Mouse (Mus musculus) granulocyte monocyte progenitor cell, adult 5-6 weeks (primary cell): ENCODE results near the gene Ciz1. TPM values are rescaled to one million over a fixed set of nuclear protein-coding genes. Genes with fewer than 3 reads are reported as not detected.

Source experiments
- total RNA-seq, 2 experiments: library from RNA; stranded (forward) in 1 of 2; stranded (reverse) in 1 of 2; fragments of 200-712, 200-1000 nt in 1 of 2; fragments of >200 nt in 1 of 2; fragmentation: Nextera tagmentation in 1 of 2; gene quantifications; 2 replicates each; pipeline ENCODE4 v1.2.3; 2014 to 2017

The Ciz1 gene
- total RNA-seq, 2 experiments from 2014 or later = 50.8 to 92.0 TPM

Other genes starting within 250 kb of the Ciz1 start
- gene Prrc2b, start 201.2 kb upstream of the Ciz1 start, total RNA-seq (2014; fragmentation: Nextera tagmentation) = 32.6 and 46.7 TPM in 2 replicates
- 10.5 and 12.8 TPM in 2 replicates for gene Prrc2b, start 201.2 kb upstream of the Ciz1 start, total RNA-seq (2017)
- 17.8 and 30.8 TPM in 2 replicates for gene Pomt1, start 115.7 kb upstream of the Ciz1 start, total RNA-seq (2014; fragmentation: Nextera tagmentation)
- gene Pomt1, start 115.7 kb upstream of the Ciz1 start, total RNA-seq (2017) = 40.3 and 51.3 TPM in 2 replicates
- gene Uck1, start 92.2 kb upstream of the Ciz1 start, total RNA-seq (2014; fragmentation: Nextera tagmentation) = 37.7 and 43.5 TPM in 2 replicates
- gene Uck1, start 92.2 kb upstream of the Ciz1 start, total RNA-seq (2017) = 28.8 and 33.7 TPM in 2 replicates
- gene Golga2, start 64.9 kb upstream of the Ciz1 start, total RNA-seq (2014; fragmentation: Nextera tagmentation) = 32.2 and 38.0 TPM in 2 replicates
- gene Golga2, start 64.9 kb upstream of the Ciz1 start, total RNA-seq (2017) = 49.7 and 50.9 TPM in 2 replicates
- gene Swi5, start 64.3 kb upstream of the Ciz1 start, total RNA-seq (2014; fragmentation: Nextera tagmentation) = 283 and 409 TPM in 2 replicates
- gene Swi5, start 64.3 kb upstream of the Ciz1 start, total RNA-seq (2017) = 384 and 442 TPM in 2 replicates
- 0.85 TPM in 1 of 2 replicates, not detected in the other for gene Dnm1, start 1.0 kb downstream of the Ciz1 start, total RNA-seq (2014; fragmentation: Nextera tagmentation)
- gene Dnm1, start 1.0 kb downstream of the Ciz1 start, total RNA-seq (2017) = not detected in 2 replicates
- 11.7 and 20.7 TPM in 2 replicates for gene 1110008P14Rik, start 29.6 kb downstream of the Ciz1 start, total RNA-seq (2014; fragmentation: Nextera tagmentation)
- 5.5 and 11.2 TPM in 2 replicates for gene 1110008P14Rik, start 29.6 kb downstream of the Ciz1 start, total RNA-seq (2017)
- 24.8 and 50.9 TPM in 2 replicates for gene Lcn2, start 35.9 kb downstream of the Ciz1 start, total RNA-seq (2014; fragmentation: Nextera tagmentation)
- 51.1 and 62.2 TPM in 2 replicates for gene Lcn2, start 35.9 kb downstream of the Ciz1 start, total RNA-seq (2017)
- 17.8 and 32.2 TPM in 2 replicates for gene Ptges2, start 43.6 kb downstream of the Ciz1 start, total RNA-seq (2014; fragmentation: Nextera tagmentation)
- 15.2 and 23.4 TPM in 2 replicates for gene Ptges2, start 43.6 kb downstream of the Ciz1 start, total RNA-seq (2017)
- 3.7 and 4.6 TPM in 2 replicates for gene Naif1, start 98.1 kb downstream of the Ciz1 start, total RNA-seq (2014; fragmentation: Nextera tagmentation)
- gene Naif1, start 98.1 kb downstream of the Ciz1 start, total RNA-seq (2017) = 3.0 and 4.8 TPM in 2 replicates
- gene Slc25a25, start 99.1 kb downstream of the Ciz1 start, total RNA-seq (2014; fragmentation: Nextera tagmentation) = 7.1 and 19.9 TPM in 2 replicates
- gene Slc25a25, start 99.1 kb downstream of the Ciz1 start, total RNA-seq (2017) = 8.1 and 14.6 TPM in 2 replicates
- 2.4 and 3.8 TPM in 2 replicates for gene Fam102a, start 183.0 kb downstream of the Ciz1 start, total RNA-seq (2014; fragmentation: Nextera tagmentation)
- 1.3 and 1.5 TPM in 2 replicates for gene Fam102a, start 183.0 kb downstream of the Ciz1 start, total RNA-seq (2017)
- 93.4 and 126 TPM in 2 replicates for gene Dpm2, start 218.5 kb downstream of the Ciz1 start, total RNA-seq (2014; fragmentation: Nextera tagmentation)
- gene Dpm2, start 218.5 kb downstream of the Ciz1 start, total RNA-seq (2017) = 32.8 and 33.4 TPM in 2 replicates
- 1.8 TPM in 1 of 2 replicates, not detected in the other for gene Pip5kl1, start 222.5 kb downstream of the Ciz1 start, total RNA-seq (2014; fragmentation: Nextera tagmentation)
- not detected in 2 replicates for gene Pip5kl1, start 222.5 kb downstream of the Ciz1 start, total RNA-seq (2017)
- not detected in 2 replicates for gene 9430097D07Rik, start 223.4 kb downstream of the Ciz1 start, total RNA-seq (2014; fragmentation: Nextera tagmentation)
- not detected in 2 replicates for gene 9430097D07Rik, start 223.4 kb downstream of the Ciz1 start, total RNA-seq (2017)
- gene St6galnac4, start 234.8 kb downstream of the Ciz1 start, total RNA-seq (2014; fragmentation: Nextera tagmentation) = 37.5 and 51.7 TPM in 2 replicates
- gene St6galnac4, start 234.8 kb downstream of the Ciz1 start, total RNA-seq (2017) = 26.0 and 31.9 TPM in 2 replicates
- gene St6galnac6, start 247.4 kb downstream of the Ciz1 start, total RNA-seq (2014; fragmentation: Nextera tagmentation) = 16.2 and 19.0 TPM in 2 replicates
- 11.3 and 14.2 TPM in 2 replicates for gene St6galnac6, start 247.4 kb downstream of the Ciz1 start, total RNA-seq (2017)